Mouse (Mus musculus) G1E (cell line): ENCODE measurements at regions not wholly inside any gene's neighbourhood (a gene's known extent, or its start where the extent isn't known, plus 50 kb on each side); places are given as distances from the start of the nearest gene placed in this dataset.

Source experiments
- CTCF ChIP-seq: IDR thresholded peaks from 2 replicates; pipeline ENCODE4 v1.5.1; 2012; ENCODE audit warnings: low read depth, low read length, inconsistent platforms, mixed read lengths
- GATA1 ChIP-seq: IDR thresholded peaks from 2 replicates; pipeline ENCODE4 v1.6.1; 2012; ENCODE audit warnings: borderline replicate concordance, low read length, inconsistent platforms, mixed read lengths

GRCm38 (mm10) chr15:60333573-60334306 lies 317.3 kb upstream of the 4933412E24Rik start:
- TF ChIP-seq CTCF (no peak), GATA1 (no peak)
